Mouse (Mus musculus) megakaryocyte, adult 5-6 weeks (primary cell): Measurements from ENCODE around the gene Adamtsl5. TPM values are rescaled to one million over a fixed set of nuclear protein-coding genes. Genes with fewer than 3 reads are reported as not detected.

Source experiments
- ATAC-seq: 2 replicates; pipeline ENCODE4 v1.8.0; 2016; ENCODE audit warnings: mild to moderate bottlenecking, inconsistent platforms; ENCODE audit not compliant: poor library complexity, severe bottlenecking
- total RNA-seq, 2 experiments: library from RNA; stranded (forward) in 1 of 2; stranded (reverse) in 1 of 2; fragments of 153-499, 151-499 nt in 1 of 2; fragments of 221-1000, 200-1000 nt in 1 of 2; gene quantifications; 2 replicates each; pipeline versions ENCODE4 v1.2.3 to v1.2.4; 2015 to 2017

Gene Adamtsl5
- 0.07 TPM in 1 of 2 replicates, not detected in the other for total RNA-seq (2015)
- total RNA-seq (2017): not detected in 2 replicates

DNA sequence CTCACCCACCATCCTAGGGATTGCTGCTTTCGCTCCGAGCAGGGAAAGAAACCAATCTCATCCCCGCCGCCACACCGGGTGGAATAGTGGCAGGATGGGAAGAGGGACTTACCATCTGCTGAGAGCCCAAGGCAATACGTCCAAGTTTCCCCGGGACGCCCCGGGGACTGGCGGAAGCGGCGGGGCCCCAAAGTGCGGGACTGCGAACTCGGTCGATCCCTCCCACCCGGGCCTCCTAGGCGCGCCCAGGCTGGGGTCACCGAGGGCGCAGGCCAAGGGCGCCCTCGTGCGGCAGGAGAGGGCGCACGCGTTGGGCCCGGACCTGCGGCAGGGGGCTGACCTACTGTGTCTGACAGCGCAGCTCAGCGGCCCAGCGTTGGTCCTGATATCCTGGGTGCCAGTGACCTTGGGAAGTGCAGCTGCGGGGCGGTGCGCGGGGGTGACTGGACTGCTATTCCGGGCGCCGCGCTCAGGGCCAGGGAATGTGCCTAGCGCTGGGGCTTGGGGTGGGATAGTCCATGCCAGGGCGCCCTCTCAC is at the start of gene Adamtsl5:
TSS of gene Adamtsl5 (minus strand) at position 169 of the 538 bp plus-strand sequence.
- ATAC-seq: peak; percentile 70

DNA sequence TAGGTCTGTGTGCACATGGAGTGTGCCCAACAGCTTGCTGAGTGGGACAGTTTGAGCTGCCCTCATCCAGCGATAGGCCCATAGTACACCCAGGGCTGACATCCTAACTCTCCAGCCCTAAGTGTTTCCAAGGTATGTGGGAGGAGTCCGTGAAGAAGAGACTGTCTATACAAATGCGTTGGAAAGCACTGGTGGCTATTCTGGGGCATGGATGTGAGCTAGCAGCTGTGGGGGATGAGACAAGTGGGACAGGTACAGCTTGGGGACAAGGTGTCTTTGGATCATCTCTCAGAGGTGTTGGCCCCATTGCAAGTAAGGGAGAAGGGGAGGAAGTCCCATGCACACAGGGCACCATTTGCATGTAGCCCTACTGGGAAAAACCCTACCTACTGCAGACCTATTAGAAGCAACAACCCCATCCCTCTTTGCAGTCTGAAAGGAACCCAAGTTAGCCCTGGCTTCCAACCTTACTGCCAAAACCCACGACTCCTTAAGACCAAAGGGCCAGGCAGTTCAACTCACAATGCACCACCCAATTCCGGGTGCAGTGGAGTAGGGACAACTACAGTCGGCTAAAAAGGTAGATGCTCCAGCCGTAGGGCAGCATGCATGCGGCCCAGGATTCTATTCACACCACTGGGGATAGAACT is 49.4 kb upstream of the Adamtsl5 start:
- no peak for ATAC-seq

GRCm38 (mm10) chr10:80396822-80397523 is 48.8 kb upstream of the Adamtsl5 start:
- no peak for ATAC-seq

DNA sequence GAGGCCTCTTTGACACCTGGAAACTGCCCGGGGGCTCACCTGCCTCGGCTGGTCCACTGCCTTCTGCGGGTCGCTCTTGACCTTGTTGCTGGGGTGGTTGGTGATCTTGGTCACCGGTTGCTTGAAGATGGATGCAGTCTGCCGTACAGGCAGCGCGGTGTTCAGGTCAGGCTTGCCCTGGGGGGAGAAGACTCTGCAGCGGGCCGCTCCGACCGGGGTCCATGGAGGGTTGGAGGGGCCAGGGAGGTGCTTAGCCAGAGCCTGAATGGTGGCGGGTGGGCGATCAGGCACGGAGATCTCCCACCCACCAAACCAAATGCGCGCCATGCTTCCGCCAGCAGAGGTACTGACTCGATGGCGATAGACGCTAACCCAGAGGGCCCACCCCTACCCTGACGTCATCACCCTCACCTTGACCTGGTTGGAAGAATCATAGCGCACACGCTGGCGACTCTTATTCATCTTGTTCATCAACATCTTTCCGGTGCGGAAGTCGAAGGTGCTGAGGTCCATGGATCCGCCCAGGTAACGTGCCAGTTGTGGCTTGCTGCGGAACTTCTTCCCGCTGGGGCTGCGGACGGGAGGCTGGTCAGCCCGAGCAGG is 46.9 kb upstream of the Adamtsl5 start:
- ATAC-seq: no peak

DNA sequence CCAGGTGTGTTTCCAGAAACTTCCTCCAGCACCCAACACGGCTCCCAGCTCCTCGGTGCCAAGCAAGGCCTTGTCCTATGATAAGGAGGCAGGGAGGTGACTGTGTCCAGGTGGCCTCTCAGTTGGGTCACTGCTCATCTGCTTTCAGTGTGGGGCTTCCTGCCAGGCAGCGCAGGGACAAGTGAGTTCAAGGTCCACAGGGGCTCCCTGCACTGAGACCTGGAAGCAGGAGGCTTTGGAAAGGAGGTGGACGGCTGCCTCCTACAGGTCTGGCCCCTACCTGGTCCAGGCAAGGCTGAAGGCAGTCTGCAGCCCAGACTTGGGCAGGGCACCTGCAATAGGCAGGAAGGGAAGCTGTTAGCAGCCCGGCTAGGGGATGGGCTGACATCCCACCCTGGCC is 44.5 kb upstream of the Adamtsl5 start:
- no peak for ATAC-seq

DNA sequence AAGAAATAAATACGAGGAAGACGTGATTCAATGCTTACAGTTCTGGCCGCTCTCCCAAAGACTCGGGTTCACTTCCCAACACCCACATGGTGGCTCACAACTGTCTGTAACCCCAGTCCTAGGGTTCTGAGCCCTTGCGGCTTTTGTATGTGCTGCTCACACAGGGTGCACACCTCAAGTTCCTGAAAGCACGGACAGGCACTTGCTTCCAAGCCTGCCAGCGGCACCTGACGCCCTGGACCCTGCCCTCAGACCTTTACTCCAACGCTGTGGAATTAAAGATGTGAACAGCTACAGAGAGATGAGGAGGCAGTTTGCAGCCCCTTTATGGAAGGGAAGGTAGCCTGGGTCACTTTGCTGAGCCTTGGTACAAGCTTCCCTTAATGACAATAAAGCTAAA is 42.5 kb upstream of the Adamtsl5 start:
- no peak for ATAC-seq

DNA sequence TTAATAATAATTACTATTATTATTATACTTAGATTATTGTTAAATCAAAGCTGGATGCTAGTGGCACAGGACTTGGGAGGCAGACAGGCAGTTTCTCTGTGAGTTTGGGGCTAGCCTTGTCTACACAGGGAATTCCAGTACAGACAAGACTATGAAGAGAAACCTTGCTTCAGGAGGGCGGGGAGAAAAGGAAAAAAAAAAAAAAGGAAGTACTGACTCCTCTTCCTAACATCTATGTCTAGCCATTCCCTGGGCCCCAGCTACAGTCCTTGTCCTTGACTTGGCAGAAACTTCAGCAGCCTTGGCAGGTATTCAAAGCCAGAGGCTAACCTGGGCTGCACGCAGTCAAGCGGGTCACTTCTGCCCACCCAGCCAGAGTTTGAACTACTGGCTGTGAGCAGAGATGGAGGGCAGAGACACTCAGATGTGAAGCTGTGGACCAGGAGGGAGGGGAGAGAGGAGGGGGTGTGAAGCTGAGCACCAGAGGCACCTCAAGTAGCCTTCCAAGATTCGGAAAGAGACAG is 41.0 kb upstream of the Adamtsl5 start:
- ATAC-seq: no peak

GRCm38 (mm10) chr10:80388731-80389130 is 40.5 kb upstream of the Adamtsl5 start:
- no peak for ATAC-seq

- peak; percentile 62 for ATAC-seq
Measured at GRCm38 (mm10) chr10:80387522-80387959, 39.3 kb upstream of the Adamtsl5 start, which contains the start of gene Mex3d. Gene Mex3d, minus strand, starts transcription at chr10:80387659.

DNA sequence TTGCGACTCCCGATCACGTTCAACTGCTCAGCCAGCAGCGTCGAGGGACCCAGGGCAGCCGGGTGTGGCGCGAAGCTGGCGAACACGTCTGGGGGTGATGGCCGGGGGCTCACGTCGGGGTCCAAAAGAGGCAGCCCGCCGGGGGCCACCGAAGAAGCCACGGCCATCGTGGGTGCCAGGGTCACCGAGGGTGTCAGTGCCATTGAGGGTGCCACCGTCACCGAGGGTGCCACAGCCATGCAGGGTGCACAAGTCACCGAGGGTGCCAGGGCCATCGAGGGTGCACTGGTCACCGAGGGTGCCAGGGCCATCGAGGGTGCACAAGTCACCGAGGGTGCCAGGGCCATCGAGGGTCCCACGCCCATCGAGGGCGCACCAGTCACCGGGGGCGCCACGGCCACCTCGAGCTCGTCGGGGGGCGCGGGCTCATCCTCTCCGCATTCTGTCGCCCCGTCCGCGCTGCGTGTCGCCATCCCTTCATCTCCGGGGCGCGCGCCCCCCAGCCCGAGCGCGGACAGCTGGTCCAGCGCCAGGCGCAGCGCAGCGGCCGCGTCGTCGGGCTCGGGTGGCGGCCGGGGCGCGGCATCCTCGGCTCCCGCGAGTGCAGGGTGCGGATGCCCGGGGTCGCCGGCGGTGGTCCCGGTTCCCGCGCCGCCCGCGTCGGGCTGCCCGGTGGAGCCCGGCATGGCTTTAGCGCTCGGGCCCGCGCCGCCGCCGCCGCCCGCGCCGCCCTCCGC is 38.7 kb upstream of the Adamtsl5 start:
- no peak for ATAC-seq

GRCm38 (mm10) chr10:80385811-80386734 is 37.9 kb upstream of the Adamtsl5 start:
- ATAC-seq: no peak

- no peak for ATAC-seq
Measured at GRCm38 (mm10) chr10:80385310-80385709, 37.1 kb upstream of the Adamtsl5 start.

- no peak for ATAC-seq
Measured at GRCm38 (mm10) chr10:80384709-80385108, 36.5 kb upstream of the Adamtsl5 start.

- ATAC-seq: no peak
Measured at GRCm38 (mm10) chr10:80384115-80384639, 36.0 kb upstream of the Adamtsl5 start.

GRCm38 (mm10) chr10:80383431-80383830 is 35.2 kb upstream of the Adamtsl5 start:
- no peak for ATAC-seq

DNA sequence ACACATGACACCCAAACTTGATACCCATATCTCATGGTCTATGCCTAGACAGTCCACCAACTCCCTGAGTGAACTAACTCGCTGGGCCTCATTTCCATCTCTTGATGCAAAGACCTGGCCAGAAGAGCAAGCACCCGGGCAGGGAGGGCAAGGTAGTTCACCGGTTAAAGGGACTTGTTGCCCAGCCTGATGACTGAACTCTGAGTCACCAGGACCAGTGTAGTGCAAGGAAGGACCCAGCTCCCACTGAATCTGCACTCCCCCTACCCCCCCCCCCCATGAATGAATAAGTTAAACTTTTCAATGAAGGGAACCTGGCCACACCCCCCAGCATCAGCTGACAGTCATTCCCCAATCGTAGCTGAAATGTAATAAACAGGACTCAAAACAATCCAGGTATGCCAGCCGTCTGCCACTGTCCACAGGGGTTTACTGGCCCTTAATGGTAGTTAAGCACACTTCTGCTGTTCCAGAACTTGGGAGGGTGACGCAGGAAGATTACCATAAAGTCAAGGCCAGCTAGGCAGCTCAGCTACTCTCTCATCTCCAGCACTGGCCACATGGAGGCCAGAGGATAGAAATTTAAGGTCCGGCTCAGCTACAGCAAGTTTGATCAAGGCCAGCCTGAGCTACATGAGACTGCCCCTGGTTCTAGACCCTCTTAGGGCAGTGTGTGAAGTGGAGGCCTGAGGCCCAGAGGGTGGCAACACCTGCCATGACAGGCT is 34.6 kb upstream of the Adamtsl5 start:
- ATAC-seq: no peak

DNA sequence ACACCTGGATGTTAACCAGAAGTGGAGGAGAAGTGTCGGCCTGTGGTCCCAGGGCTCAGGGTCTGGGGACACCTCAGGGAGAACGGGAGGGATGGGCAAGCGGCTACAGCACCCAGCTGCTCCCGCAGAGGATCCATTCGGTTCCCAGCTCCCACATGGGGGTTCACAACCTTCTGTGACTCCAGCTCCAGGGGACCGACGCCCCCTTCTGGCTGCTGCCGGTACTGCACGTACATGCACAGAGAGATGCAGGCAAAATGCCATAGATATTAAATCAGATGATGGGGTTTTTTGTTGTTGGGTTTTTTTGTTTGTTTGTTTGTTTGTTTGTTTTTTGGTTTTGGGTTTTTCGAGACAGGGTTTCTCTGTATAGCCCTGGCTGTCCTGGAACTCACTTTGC is 29.5 kb upstream of the Adamtsl5 start:
- no peak for ATAC-seq

GRCm38 (mm10) chr10:80376160-80376559 is 27.9 kb upstream of the Adamtsl5 start:
- ATAC-seq: peak; percentile 96

DNA sequence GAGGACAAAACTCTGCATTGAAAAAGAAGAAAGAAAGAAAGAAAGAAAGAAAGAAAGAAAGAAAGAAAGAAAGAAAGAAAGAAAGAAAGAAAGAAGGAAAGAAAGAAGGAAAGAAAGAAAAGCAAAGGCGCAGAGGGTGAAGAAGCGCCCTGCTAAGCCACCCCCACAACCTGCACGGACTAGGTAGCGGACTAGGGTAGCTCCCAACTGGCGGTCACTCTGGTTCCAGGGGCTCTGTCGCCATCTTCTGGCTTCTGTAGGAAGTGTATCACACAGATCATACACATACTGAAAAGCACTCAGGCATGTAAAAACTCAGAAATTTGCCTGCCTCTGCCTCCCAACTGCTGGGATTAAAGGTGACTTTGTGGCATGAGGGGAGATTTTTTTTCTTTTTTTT is 25.9 kb upstream of the Adamtsl5 start:
- ATAC-seq: peak; percentile 66
